Mouse (Mus musculus): Measurements from ENCODE around the gene Ctdspl.

DNA sequence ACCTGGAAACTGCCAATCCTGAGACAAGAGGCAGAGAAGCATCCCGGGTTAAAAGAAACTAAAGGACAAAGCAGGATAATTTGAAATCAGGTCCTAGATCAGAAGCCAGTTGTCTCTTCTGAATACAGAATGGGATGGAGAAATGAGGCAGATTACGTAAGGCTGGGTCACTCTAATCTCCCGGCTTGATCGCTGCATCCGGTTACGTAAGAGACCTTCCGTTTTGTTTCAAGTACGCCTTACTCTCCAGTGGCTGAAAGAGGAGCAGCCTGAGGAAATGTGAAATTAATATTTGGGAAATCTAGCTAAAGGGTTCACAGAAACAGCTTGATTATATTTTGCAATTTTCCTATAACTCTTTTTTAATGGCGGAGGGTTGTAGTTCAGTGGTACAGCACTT lies 13.2 kb upstream of the Ctdspl start:
- no peak for TF ChIP-seq REST (IDR thresholded peaks at IDR 0.05; ENCODE audit: insufficient read depth, insufficient read length)
- TF ChIP-seq POLR2A (IDR thresholded peaks at IDR 0.05; ENCODE audit: insufficient read length, low read depth): no peak
- no peak for TF ChIP-seq MAX (IDR thresholded peaks at IDR 0.05; ENCODE audit: low read depth)
- no peak for TF ChIP-seq POLR2AphosphoS2 (IDR thresholded peaks at IDR 0.05; ENCODE audit: insufficient read length, low read depth)
- TF ChIP-seq USF1 (IDR thresholded peaks at IDR 0.05; ENCODE audit: low read depth): no peak
- no peak for TF ChIP-seq TCF12 (IDR thresholded peaks at IDR 0.05; ENCODE audit: insufficient read depth, poor library complexity, severe bottlenecking)
- TF ChIP-seq CEBPB (IDR thresholded peaks at IDR 0.05; ENCODE audit: insufficient read depth, poor library complexity, severe bottlenecking): no peak
- no peak for TF ChIP-seq E2F4 (IDR thresholded peaks at IDR 0.05; ENCODE audit: insufficient read depth)
- no peak for TF ChIP-seq TCF3 (IDR thresholded peaks at IDR 0.05; ENCODE audit: insufficient read length, low read depth)
- TF ChIP-seq SRF (IDR thresholded peaks at IDR 0.05; ENCODE audit: control insufficient read depth, insufficient read length, low read depth): no peak
- no peak for TF ChIP-seq MYOG (IDR thresholded peaks at IDR 0.05; ENCODE audit: control insufficient read depth in 1 of 3, insufficient read depth in 1 of 3, insufficient read length in 2 of 3, low read depth in 2 of 3)

All from myocyte (in vitro differentiated cells).